Mouse (Mus musculus): ENCODE measurements around the gene Neurl1b. TPM values are rescaled to one million over a fixed set of nuclear protein-coding genes. Genes with fewer than 3 reads are reported as not detected.

Neurl1b gene
- total RNA-seq, 1 experiment: 0.71 TPM

GRCm38 (mm10) chr17:26463984-26464383 lies 49.4 kb downstream of the Neurl1b start:
- no peak for TF ChIP-seq HCFC1 (IDR thresholded peaks at IDR 0.05; ENCODE audit: borderline replicate concordance, insufficient read depth, low read length)
- no peak for TF ChIP-seq MAFK (IDR thresholded peaks at IDR 0.05; ENCODE audit: insufficient read depth, low read depth, low read length)
- no peak for TF ChIP-seq CHD2 (IDR thresholded peaks at IDR 0.05; ENCODE audit: low read depth, low read length)
- TF ChIP-seq ZC3H11A (IDR thresholded peaks at IDR 0.05; ENCODE audit: borderline replicate concordance, low read depth, low read length): no peak
- no peak for TF ChIP-seq ZNF384 (IDR thresholded peaks at IDR 0.05; ENCODE audit: low read depth, low read length)
- Histone ChIP-seq H3K4me1 (ENCODE audit: control insufficient read depth in 2 of 2, insufficient read depth in 2 of 2, low read length in 2 of 2, poor library complexity in 1 of 2) (peaks cover 0 to 10% of the 10 kb centered on the region in 2 experiments; a peak in 1 of 4 replicates), H3K9ac (ENCODE audit: insufficient read depth, low read depth, low read length, poor library complexity, severe bottlenecking) (no peak overlapping the region), H3K4me3 (ENCODE audit: insufficient read depth in 1 of 2, low read depth in 1 of 2, low read length in 2 of 2, poor library complexity in 1 of 2, severe bottlenecking in 1 of 2) (no peak overlapping the region), H3K36me3 (ENCODE audit: control insufficient read depth, insufficient read depth, low read length, poor library complexity, severe bottlenecking) (no peaks in the 10 kb centered on the region), H3K27ac (ENCODE audit: insufficient read depth, low read depth, low read length, poor library complexity, severe bottlenecking) (no peak overlapping the region), H3K9me3 (ENCODE audit: control insufficient read depth, insufficient read depth, low read depth, low read length) (no peaks in the 10 kb centered on the region)
- no peak for DNase-seq (ENCODE audit: low read depth, low spot score)
- in situ Hi-C loops (cut with MboI; ENCODE audit: low sequenced_read_pairs in 2 of 2, unreplicated experiment in 2 of 2): loop anchor here (10.0 to 25.0 kb wide), 2 partner anchors 171 to 423 kb away; no protein-coding TSS in a partner anchor

GRCm38 (mm10) chr17:26464481-26464880 lies 49.9 kb downstream of the Neurl1b start:
- no peaks in the 10 kb centered on the region for H3K36me3 ChIP-seq (ENCODE audit: control insufficient read depth, insufficient read depth, low read length, poor library complexity, severe bottlenecking)
- in situ Hi-C loops (cut with MboI; ENCODE audit: low sequenced_read_pairs in 2 of 2, unreplicated experiment in 2 of 2): loop anchor here (10.0 to 25.0 kb wide), 2 partner anchors 170 to 423 kb away; no protein-coding TSS in a partner anchor
- H3K27ac ChIP-seq (ENCODE audit: insufficient read depth, low read depth, low read length, poor library complexity, severe bottlenecking): no peak overlapping the region
- H3K4me1 ChIP-seq (ENCODE audit: control insufficient read depth in 2 of 2, insufficient read depth in 2 of 2, low read length in 2 of 2, poor library complexity in 1 of 2): peaks cover 0 to 10% of the 10 kb centered on the region in 2 experiments; a peak in 1 of 4 replicates
- H3K4me3 ChIP-seq (ENCODE audit: insufficient read depth in 1 of 2, low read depth in 1 of 2, low read length in 2 of 2, poor library complexity in 1 of 2, severe bottlenecking in 1 of 2): no peak overlapping the region
- H3K9ac ChIP-seq (ENCODE audit: insufficient read depth, low read depth, low read length, poor library complexity, severe bottlenecking): no peak overlapping the region
- TF ChIP-seq CHD2 (IDR thresholded peaks at IDR 0.05; ENCODE audit: low read depth, low read length): no peak
- TF ChIP-seq HCFC1 (IDR thresholded peaks at IDR 0.05; ENCODE audit: borderline replicate concordance, insufficient read depth, low read length): no peak
- no peak for TF ChIP-seq MAFK (IDR thresholded peaks at IDR 0.05; ENCODE audit: insufficient read depth, low read depth, low read length)
- TF ChIP-seq ZNF384 (IDR thresholded peaks at IDR 0.05; ENCODE audit: low read depth, low read length): no peak
- TF ChIP-seq ZC3H11A (IDR thresholded peaks at IDR 0.05; ENCODE audit: borderline replicate concordance, low read depth, low read length): no peak
- DNase-seq (ENCODE audit: low read depth, low spot score): no peak
- no peaks in the 10 kb centered on the region for H3K9me3 ChIP-seq (ENCODE audit: control insufficient read depth, insufficient read depth, low read depth, low read length)

GRCm38 (mm10) chr17:26464972-26465371 lies 50.3 kb downstream of the Neurl1b start:
- Histone ChIP-seq H3K27ac (ENCODE audit: insufficient read depth, low read depth, low read length, poor library complexity, severe bottlenecking) (no peak overlapping the region), H3K4me1 (ENCODE audit: control insufficient read depth in 2 of 2, insufficient read depth in 2 of 2, low read length in 2 of 2, poor library complexity in 1 of 2) (peaks cover 0 to 10% of the 10 kb centered on the region in 2 experiments; a peak in 1 of 4 replicates), H3K4me3 (ENCODE audit: insufficient read depth in 1 of 2, low read depth in 1 of 2, low read length in 2 of 2, poor library complexity in 1 of 2, severe bottlenecking in 1 of 2) (no peak overlapping the region), H3K9ac (ENCODE audit: insufficient read depth, low read depth, low read length, poor library complexity, severe bottlenecking) (no peak overlapping the region), H3K9me3 (ENCODE audit: control insufficient read depth, insufficient read depth, low read depth, low read length) (no peaks in the 10 kb centered on the region), H3K36me3 (ENCODE audit: control insufficient read depth, insufficient read depth, low read length, poor library complexity, severe bottlenecking) (no peaks in the 10 kb centered on the region)
- in situ Hi-C loops (cut with MboI; ENCODE audit: low sequenced_read_pairs in 2 of 2, unreplicated experiment in 2 of 2): loop anchor here (5.0 to 25.0 kb wide), 3 partner anchors 170 to 422 kb away; no protein-coding TSS in a partner anchor
- no peak for TF ChIP-seq CHD2 (IDR thresholded peaks at IDR 0.05; ENCODE audit: low read depth, low read length)
- TF ChIP-seq MAFK (IDR thresholded peaks at IDR 0.05; ENCODE audit: insufficient read depth, low read depth, low read length): no peak
- no peak for TF ChIP-seq ZNF384 (IDR thresholded peaks at IDR 0.05; ENCODE audit: low read depth, low read length)
- no peak for TF ChIP-seq HCFC1 (IDR thresholded peaks at IDR 0.05; ENCODE audit: borderline replicate concordance, insufficient read depth, low read length)
- TF ChIP-seq ZC3H11A (IDR thresholded peaks at IDR 0.05; ENCODE audit: borderline replicate concordance, low read depth, low read length): no peak
- DNase-seq (ENCODE audit: low read depth, low spot score): no peak

- Histone ChIP-seq H3K4me1 (ENCODE audit: control insufficient read depth in 2 of 2, insufficient read depth in 2 of 2, low read length in 2 of 2, poor library complexity in 1 of 2) (peaks cover 0 to 10% of the 10 kb centered on the region in 2 experiments; a peak in 1 of 4 replicates), H3K27ac (ENCODE audit: insufficient read depth, low read depth, low read length, poor library complexity, severe bottlenecking) (no peak overlapping the region), H3K9ac (ENCODE audit: insufficient read depth, low read depth, low read length, poor library complexity, severe bottlenecking) (no peak overlapping the region), H3K36me3 (ENCODE audit: control insufficient read depth, insufficient read depth, low read length, poor library complexity, severe bottlenecking) (no peaks in the 10 kb centered on the region), H3K4me3 (ENCODE audit: insufficient read depth in 1 of 2, low read depth in 1 of 2, low read length in 2 of 2, poor library complexity in 1 of 2, severe bottlenecking in 1 of 2) (no peak overlapping the region), H3K9me3 (ENCODE audit: control insufficient read depth, insufficient read depth, low read depth, low read length) (no peaks in the 10 kb centered on the region)
- in situ Hi-C loops (cut with MboI; ENCODE audit: low sequenced_read_pairs in 2 of 2, unreplicated experiment in 2 of 2): loop anchor here (5.0 to 25.0 kb wide), 3 partner anchors 168 to 421 kb away; no protein-coding TSS in a partner anchor
- no peak for TF ChIP-seq CHD2 (IDR thresholded peaks at IDR 0.05; ENCODE audit: low read depth, low read length)
- peak; percentile 74 for TF ChIP-seq ZC3H11A (IDR thresholded peaks at IDR 0.05; ENCODE audit: borderline replicate concordance, low read depth, low read length)
- DNase-seq (ENCODE audit: low read depth, low spot score): peak; percentile 56
Measured at GRCm38 (mm10) chr17:26466741-26467150, 52.1 kb downstream of the Neurl1b start.

Data from ES-E14 (cell line).